Mouse (Mus musculus): ENCODE measurements at regions not wholly inside any gene's neighbourhood (a gene's known extent, or its start where the extent isn't known, plus 50 kb on each side); places are given as distances from the start of the nearest gene placed in this dataset.

- TF ChIP-seq GATA1 (IDR thresholded peaks at IDR 0.05; ENCODE audit: low read length) (no peak), TAL1 (IDR thresholded peaks at IDR 0.05; ENCODE audit: low read length) (no peak)
Measured at GRCm38 (mm10) chr13:51929730-51930129, 83.3 kb downstream of the Gadd45g start.

Measured in erythroblast, embryonic 14.5 days (primary cell).